23 mouse cellular contexts compared by ENCODE assay signal in the genomic region with DNA sequence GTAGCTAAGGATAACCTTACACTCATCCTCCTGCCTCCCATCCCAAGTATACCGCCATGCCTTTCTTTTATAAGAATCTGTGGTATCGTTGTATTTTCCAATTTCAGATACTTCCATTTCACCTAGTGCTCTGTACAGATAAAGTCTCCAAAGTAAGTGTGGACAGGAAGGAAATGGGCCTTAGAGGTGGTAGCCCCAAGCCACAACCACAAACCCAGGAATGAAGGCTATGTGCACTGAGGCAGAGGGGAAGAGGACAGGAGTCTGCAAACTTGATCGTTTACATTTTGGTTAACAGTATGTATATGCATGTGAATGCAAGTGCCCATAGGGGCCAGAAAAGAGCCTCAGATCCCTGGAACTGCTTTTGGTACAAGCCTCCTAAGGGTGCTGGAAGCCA.
DNase-seq lines count a peak whose midpoint lies in the region; ATAC-seq lines count a peak whose summit lies in the region.
"Had no signal": no experiment of that assay in that cellular context is flagged by ENCODE, and none has a peak within 500 bp of the region (broad histone marks: within the 10 kb centered on the region; RNA-seq: fewer than 3 reads in every experiment).

No protein-coding gene starts in this region.

- H3K4me2 ChIP-seq in hindbrain, embryonic 16.5 days (ENCODE audit: low read length): no peak overlapping the region
- H3K4me2 ChIP-seq in hindbrain, embryonic 12.5 days (replicated peaks): no peak overlapping the region

- WGBS in hindbrain, embryonic 16.5 days: 88% methylated on average over 3 of the region's 3 CpGs
- 84% methylated on average over 3 of the region's 3 CpGs for WGBS in hindbrain, embryonic 12.5 days

- H3K36me3 ChIP-seq in hindbrain, embryonic 16.5 days (ENCODE audit: control insufficient read depth, insufficient read depth, low read length): no peaks in the 10 kb centered on the region
- no peaks in the 10 kb centered on the region for H3K36me3 ChIP-seq in hindbrain, embryonic 12.5 days

- peak; percentile 50; the same call in 1 of the 2 replicates for ATAC-seq in common myeloid progenitor, adult 5-6 weeks (replicated peaks; ENCODE audit: low read depth, poor library complexity, severe bottlenecking)
- peak; percentile 46 to 66 for ATAC-seq in hematopoietic stem cell, adult 5-6 weeks (replicated peaks in 1 of 2; ENCODE audit: insufficient read depth in 1 of 2, low FRiP score in 2 of 2, low TSS enrichment in 1 of 2, low read depth in 1 of 2, poor library complexity in 2 of 2, severe bottlenecking in 2 of 2)
- no peak for ATAC-seq in hindbrain, embryonic 16.5 days
- ATAC-seq in hindbrain, embryonic 12.5 days (ENCODE audit: low FRiP score): no peak
- ATAC-seq: activated CD4-positive, CD25-positive, alpha-beta regulatory T cell, adult 4 months; CD4-positive, CD25-positive, alpha-beta regulatory T cell, adult 4 months; Patski had no signal

- no peaks in the 10 kb centered on the region for H3K27me3 ChIP-seq in hindbrain, embryonic 16.5 days (replicated peaks; ENCODE audit: control insufficient read depth, insufficient read depth, low read length)
- H3K27me3 ChIP-seq in hindbrain, embryonic 12.5 days: no peaks in the 10 kb centered on the region
- H3K27me3 ChIP-seq: CH12.LX, Patski had no signal

- no peak overlapping the region for H3K27ac ChIP-seq in hindbrain, embryonic 16.5 days (ENCODE audit: low read depth, low read length)
- H3K27ac ChIP-seq in hindbrain, embryonic 12.5 days: no peak overlapping the region

- peak; percentile 79 for DNase-seq in 416B (ENCODE audit: low read depth)
- DNase-seq in natural killer cell, adult 2 months (ENCODE audit: low spot score in 2 of 2): peak; percentile 8 to 10
- no peak for DNase-seq in cerebellum, adult 8-10 months
- DNase-seq in embryo, embryonic 11 days: no peak
- DNase-seq: adrenal gland, adult 2 months; adrenal gland, adult 8-10 months; adrenal gland, postnatal 10 days; adrenal gland, postnatal 14 days; adrenal gland, postnatal 25 days; adrenal gland, postnatal 36 days; B cell, adult 2 months; cerebellum, adult 11 months; cerebellum, adult 11-12 months; cerebellum, adult 18-20 months had no signal

- no peak overlapping the region for H3K4me3 ChIP-seq in hindbrain, embryonic 16.5 days (ENCODE audit: low read length)
- no peak overlapping the region for H3K4me3 ChIP-seq in hindbrain, embryonic 12.5 days

- no peak overlapping the region for H3K9ac ChIP-seq in hindbrain, embryonic 16.5 days (ENCODE audit: low read depth, low read length)
- no peak overlapping the region for H3K9ac ChIP-seq in hindbrain, embryonic 12.5 days

- no peaks in the 10 kb centered on the region for H3K9me3 ChIP-seq in hindbrain, embryonic 16.5 days (ENCODE audit: control insufficient read depth, low read length)
- no peaks in the 10 kb centered on the region for H3K9me3 ChIP-seq in hindbrain, embryonic 12.5 days (replicated peaks)
- H3K9me3 ChIP-seq: G1E had no signal

- peaks cover 13% of the 10 kb centered on the region for H3K4me1 ChIP-seq in hindbrain, embryonic 16.5 days (ENCODE audit: control insufficient read depth, insufficient read depth, low read depth, low read length)
- peaks cover 13% of the 10 kb centered on the region for H3K4me1 ChIP-seq in hindbrain, embryonic 12.5 days

Comparison
In these comparisons a context has a peak if more than half of its experiments do, and no peak if none do; other contexts are left out.
1. DNase-seq: peak in 416B (single experiment) and natural killer cell, adult 2 months (2 of 2); none in cerebellum, adult 8-10 months (single experiment) and embryo, embryonic 11 days (single experiment).
2. ATAC-seq: peak in common myeloid progenitor, adult 5-6 weeks (single experiment) and hematopoietic stem cell, adult 5-6 weeks (2 of 2); none in hindbrain, embryonic 16.5 days (single experiment) and hindbrain, embryonic 12.5 days (single experiment).